Mouse (Mus musculus): ENCODE measurements around the gene Bcar3. TPM values are rescaled to one million over a fixed set of nuclear protein-coding genes. Genes with fewer than 3 reads are reported as not detected.

The Bcar3 gene
- polyA plus RNA-seq, 1 experiment from 2014 or later: 7.1 TPM

- no peak overlapping the region for H3K4me2 ChIP-seq (ENCODE audit: low read length)
- no peak overlapping the region for H3K9ac ChIP-seq (ENCODE audit: low read depth, low read length)
- no peaks in the 10 kb centered on the region for H3K9me3 ChIP-seq (ENCODE audit: control insufficient read depth, low read length)
- WGBS: 80% methylated on average over 11 of the region's 11 CpGs
- no peaks in the 10 kb centered on the region for H3K27me3 ChIP-seq (replicated peaks; ENCODE audit: control insufficient read depth, insufficient read depth, low read length)
- no peak for ATAC-seq
- no peak overlapping the region for H3K4me3 ChIP-seq (ENCODE audit: low read length)
- no peaks in the 10 kb centered on the region for H3K36me3 ChIP-seq (ENCODE audit: control insufficient read depth, insufficient read depth, low read length)
- no peak overlapping the region for H3K27ac ChIP-seq (ENCODE audit: low read depth, low read length)
- peaks cover 23% of the 10 kb centered on the region for H3K4me1 ChIP-seq (ENCODE audit: control insufficient read depth, insufficient read depth, low read depth, low read length)
Observed at GRCm38 (mm10) chr3:122472412-122472811, 178.5 kb downstream of the Bcar3 start.

DNA sequence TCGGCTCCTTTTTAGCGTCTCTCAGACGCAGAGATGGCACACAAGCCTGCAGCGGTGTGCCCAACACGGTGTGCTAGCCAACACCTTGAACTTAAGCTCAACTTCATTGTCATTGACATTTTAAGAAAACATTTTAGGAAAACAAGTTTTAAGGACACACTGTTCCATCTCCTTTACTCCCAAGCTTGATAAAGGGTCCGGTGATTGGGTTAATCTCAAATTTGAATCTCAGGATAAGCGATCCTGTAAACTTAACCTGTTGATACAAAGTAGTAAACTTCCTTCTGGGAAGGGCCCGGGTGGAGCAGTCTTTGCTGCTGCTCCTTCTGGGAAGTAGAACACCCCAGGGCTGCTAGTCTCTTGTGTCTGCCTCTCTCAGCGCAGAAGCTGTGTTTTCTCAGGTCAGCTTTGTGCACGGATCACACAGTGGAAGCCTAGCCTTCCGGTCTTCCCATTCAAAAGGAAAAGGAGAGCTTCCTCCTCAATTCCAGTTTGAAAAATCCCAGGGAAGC lies 179.6 kb downstream of the Bcar3 start:
- Histone ChIP-seq H3K4me1 (ENCODE audit: control insufficient read depth, insufficient read depth, low read depth, low read length) (peaks cover 26% of the 10 kb centered on the region), H3K9ac (ENCODE audit: low read depth, low read length) (no peak overlapping the region), H3K27ac (ENCODE audit: low read depth, low read length) (no peak overlapping the region), H3K27me3 (replicated peaks; ENCODE audit: control insufficient read depth, insufficient read depth, low read length) (no peaks in the 10 kb centered on the region), H3K4me2 (ENCODE audit: low read length) (no peak overlapping the region), H3K9me3 (ENCODE audit: control insufficient read depth, low read length) (no peaks in the 10 kb centered on the region), H3K4me3 (ENCODE audit: low read length) (no peak overlapping the region), H3K36me3 (ENCODE audit: control insufficient read depth, insufficient read depth, low read length) (no peaks in the 10 kb centered on the region)
- no peak for ATAC-seq
- 89% methylated on average over 11 of the region's 11 CpGs for WGBS

- Histone ChIP-seq H3K4me3 (ENCODE audit: low read length) (no peak overlapping the region), H3K9me3 (ENCODE audit: control insufficient read depth, low read length) (no peaks in the 10 kb centered on the region), H3K4me1 (ENCODE audit: control insufficient read depth, insufficient read depth, low read depth, low read length) (peaks cover 26% of the 10 kb centered on the region), H3K36me3 (ENCODE audit: control insufficient read depth, insufficient read depth, low read length) (no peaks in the 10 kb centered on the region), H3K27me3 (replicated peaks; ENCODE audit: control insufficient read depth, insufficient read depth, low read length) (no peaks in the 10 kb centered on the region), H3K4me2 (ENCODE audit: low read length) (no peak overlapping the region), H3K27ac (ENCODE audit: low read depth, low read length) (no peak overlapping the region), H3K9ac (ENCODE audit: low read depth, low read length) (no peak overlapping the region)
- WGBS: 56% methylated on average over 5 of the region's 5 CpGs
- no peak for ATAC-seq
Observed at GRCm38 (mm10) chr3:122474067-122474466, 180.1 kb downstream of the Bcar3 start.

GRCm38 (mm10) chr3:122474796-122475195 lies 180.9 kb downstream of the Bcar3 start:
- H3K36me3 ChIP-seq (ENCODE audit: control insufficient read depth, insufficient read depth, low read length): no peaks in the 10 kb centered on the region
- peaks cover 26% of the 10 kb centered on the region for H3K4me1 ChIP-seq (ENCODE audit: control insufficient read depth, insufficient read depth, low read depth, low read length)
- no peak for ATAC-seq
- H3K27me3 ChIP-seq (replicated peaks; ENCODE audit: control insufficient read depth, insufficient read depth, low read length): no peaks in the 10 kb centered on the region
- no peak overlapping the region for H3K27ac ChIP-seq (ENCODE audit: low read depth, low read length)
- no peak overlapping the region for H3K9ac ChIP-seq (ENCODE audit: low read depth, low read length)
- no peak overlapping the region for H3K4me3 ChIP-seq (ENCODE audit: low read length)
- H3K4me2 ChIP-seq (ENCODE audit: low read length): no peak overlapping the region
- 65% methylated on average over 4 of the region's 4 CpGs for WGBS
- H3K9me3 ChIP-seq (ENCODE audit: control insufficient read depth, low read length): no peaks in the 10 kb centered on the region

DNA sequence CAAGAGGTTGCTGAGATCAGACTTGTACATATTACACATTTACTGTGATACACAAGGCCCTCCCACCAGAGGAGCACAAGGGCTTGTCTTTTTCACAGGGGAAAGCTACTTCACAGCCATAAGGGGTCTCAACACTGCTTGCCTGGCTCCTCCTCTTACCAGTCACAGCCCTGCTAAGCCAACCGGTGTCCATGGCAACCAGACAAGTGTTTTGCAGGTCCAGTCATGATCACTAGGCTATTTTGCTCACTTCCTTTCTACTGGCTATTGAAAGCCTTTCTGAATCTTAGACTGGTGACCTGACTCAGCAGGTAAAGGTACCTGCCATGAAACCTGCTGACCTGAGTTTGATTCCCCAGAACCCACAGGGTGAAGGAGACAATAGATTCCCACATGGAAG lies 181.8 kb downstream of the Bcar3 start:
- H3K27me3 ChIP-seq (replicated peaks; ENCODE audit: control insufficient read depth, insufficient read depth, low read length): no peaks in the 10 kb centered on the region
- WGBS: 47% methylated on average over 1 of the region's 1 CpGs
- peak overlapping the region; percentile 40 for H3K27ac ChIP-seq (ENCODE audit: low read depth, low read length)
- H3K36me3 ChIP-seq (ENCODE audit: control insufficient read depth, insufficient read depth, low read length): no peaks in the 10 kb centered on the region
- H3K4me3 ChIP-seq (ENCODE audit: low read length): no peak overlapping the region
- ATAC-seq: peak; percentile 49
- H3K9me3 ChIP-seq (ENCODE audit: control insufficient read depth, low read length): no peaks in the 10 kb centered on the region
- H3K9ac ChIP-seq (ENCODE audit: low read depth, low read length): no peak overlapping the region
- H3K4me1 ChIP-seq (ENCODE audit: control insufficient read depth, insufficient read depth, low read depth, low read length): peaks cover 33% of the 10 kb centered on the region
- no peak overlapping the region for H3K4me2 ChIP-seq (ENCODE audit: low read length)

- Histone ChIP-seq H3K27ac (ENCODE audit: low read depth, low read length) (peak overlapping the region; percentile 40; the same call in 1 of the 2 replicates), H3K9ac (ENCODE audit: low read depth, low read length) (no peak overlapping the region), H3K27me3 (replicated peaks; ENCODE audit: control insufficient read depth, insufficient read depth, low read length) (no peaks in the 10 kb centered on the region), H3K4me3 (ENCODE audit: low read length) (no peak overlapping the region), H3K4me1 (ENCODE audit: control insufficient read depth, insufficient read depth, low read depth, low read length) (peaks cover 32% of the 10 kb centered on the region), H3K4me2 (ENCODE audit: low read length) (no peak overlapping the region), H3K9me3 (ENCODE audit: control insufficient read depth, low read length) (no peaks in the 10 kb centered on the region), H3K36me3 (ENCODE audit: control insufficient read depth, insufficient read depth, low read length) (no peaks in the 10 kb centered on the region)
- ATAC-seq: 0 out of 2 replicates have a peak, but pooled peaks have one; percentile 14
- 55% methylated on average over 3 of the region's 3 CpGs for WGBS
Observed at GRCm38 (mm10) chr3:122476656-122477055, 182.7 kb downstream of the Bcar3 start.

GRCm38 (mm10) chr3:122477541-122477940 lies 183.6 kb downstream of the Bcar3 start:
- Histone ChIP-seq H3K9ac (ENCODE audit: low read depth, low read length) (no peak overlapping the region), H3K36me3 (ENCODE audit: control insufficient read depth, insufficient read depth, low read length) (no peaks in the 10 kb centered on the region), H3K9me3 (ENCODE audit: control insufficient read depth, low read length) (no peaks in the 10 kb centered on the region), H3K27me3 (replicated peaks; ENCODE audit: control insufficient read depth, insufficient read depth, low read length) (no peaks in the 10 kb centered on the region), H3K4me2 (ENCODE audit: low read length) (no peak overlapping the region), H3K4me1 (ENCODE audit: control insufficient read depth, insufficient read depth, low read depth, low read length) (peaks cover 36% of the 10 kb centered on the region), H3K27ac (ENCODE audit: low read depth, low read length) (no peak overlapping the region), H3K4me3 (ENCODE audit: low read length) (no peak overlapping the region)
- 57% methylated on average over 8 of the region's 8 CpGs for WGBS
- no peak for ATAC-seq

GRCm38 (mm10) chr3:122478735-122479134 lies 184.8 kb downstream of the Bcar3 start:
- Histone ChIP-seq H3K27ac (ENCODE audit: low read depth, low read length) (no peak overlapping the region), H3K27me3 (replicated peaks; ENCODE audit: control insufficient read depth, insufficient read depth, low read length) (no peaks in the 10 kb centered on the region)
- WGBS: 59% methylated on average over 3 of the region's 3 CpGs

DNA sequence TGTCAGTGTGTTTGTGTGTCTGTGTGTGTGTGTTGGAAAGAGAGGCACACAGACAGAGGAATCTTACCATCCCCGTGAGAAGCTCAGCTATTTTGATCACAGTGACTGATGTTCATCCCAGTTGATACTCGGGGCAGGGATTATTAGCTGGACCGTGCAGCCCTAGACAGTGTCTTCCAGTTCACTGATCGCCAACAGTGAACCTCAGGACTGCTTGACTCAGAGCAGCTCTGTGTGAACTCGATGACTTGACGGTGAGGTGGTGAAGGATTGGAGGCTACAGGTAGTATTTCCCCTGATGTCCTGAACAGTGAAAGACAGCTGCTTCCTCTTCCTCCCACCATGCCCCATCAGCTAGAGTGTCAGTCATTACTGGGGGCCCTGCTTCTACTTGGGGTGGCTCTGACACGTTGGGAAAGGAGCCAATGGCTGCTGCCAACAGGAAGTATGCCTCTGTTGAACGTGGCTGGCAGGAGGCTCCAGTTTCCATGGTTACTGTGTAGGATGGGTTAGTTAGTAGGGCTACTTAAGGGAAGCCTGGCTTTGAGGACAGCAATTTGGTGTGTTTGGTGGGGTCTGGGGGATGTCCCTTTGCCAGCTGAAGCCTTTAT lies 186.2 kb downstream of the Bcar3 start:
- H3K4me2 ChIP-seq (ENCODE audit: low read length): no peak overlapping the region
- H3K9ac ChIP-seq (ENCODE audit: low read depth, low read length): no peak overlapping the region
- H3K9me3 ChIP-seq (ENCODE audit: control insufficient read depth, low read length): no peaks in the 10 kb centered on the region
- no peaks in the 10 kb centered on the region for H3K36me3 ChIP-seq (ENCODE audit: control insufficient read depth, insufficient read depth, low read length)
- H3K4me3 ChIP-seq (ENCODE audit: low read length): no peak overlapping the region
- H3K27me3 ChIP-seq (replicated peaks; ENCODE audit: control insufficient read depth, insufficient read depth, low read length): no peaks in the 10 kb centered on the region
- no peak overlapping the region; the same call in 1 of the 2 replicates for H3K27ac ChIP-seq (ENCODE audit: low read depth, low read length)
- 18% methylated on average over 8 of the region's 8 CpGs for WGBS
- peaks cover 46% of the 10 kb centered on the region for H3K4me1 ChIP-seq (ENCODE audit: control insufficient read depth, insufficient read depth, low read depth, low read length)
- peak; percentile 65 for ATAC-seq

More at GRCm38 (mm10) chr3:122478735-122479134, 184.8 kb downstream of the Bcar3 start:
- no peak overlapping the region for H3K4me2 ChIP-seq (ENCODE audit: low read length)
- H3K4me3 ChIP-seq (ENCODE audit: low read length): no peak overlapping the region
- no peak overlapping the region for H3K9ac ChIP-seq (ENCODE audit: low read depth, low read length)
- no peaks in the 10 kb centered on the region for H3K9me3 ChIP-seq (ENCODE audit: control insufficient read depth, low read length)
- H3K4me1 ChIP-seq (ENCODE audit: control insufficient read depth, insufficient read depth, low read depth, low read length): peaks cover 44% of the 10 kb centered on the region
- no peak for ATAC-seq
- H3K36me3 ChIP-seq (ENCODE audit: control insufficient read depth, insufficient read depth, low read length): no peaks in the 10 kb centered on the region
